Mouse (Mus musculus) C2C12 (cell line): ENCODE data around the gene Serpinb5. TPM values are rescaled to one million over a fixed set of nuclear protein-coding genes. Genes with fewer than 3 reads are reported as not detected.

Experiments
- H3K27me3 ChIP-seq: one replicate; pipeline ENCODE4 v1.6.1; 2011; ENCODE audit not compliant: control insufficient read depth, insufficient read depth, insufficient read length
- H3K36me3 ChIP-seq: one replicate; pipeline ENCODE4 v1.6.1; 2011; ENCODE audit not compliant: control insufficient read depth, insufficient read depth
- H3K4me3 ChIP-seq: one replicate; pipeline ENCODE4 v1.5.1; 2011; ENCODE audit warnings: mild to moderate bottlenecking, control low read depth; ENCODE audit not compliant: poor library complexity, insufficient read depth, severe bottlenecking
- H3K79me2 ChIP-seq: one replicate; pipeline ENCODE4 v1.6.1; 2011; ENCODE audit not compliant: control insufficient read depth, insufficient read depth
- H3K79me3 ChIP-seq: one replicate; pipeline ENCODE4 v1.6.1; 2011; ENCODE audit warnings: low read depth, control low read depth
- H3ac ChIP-seq: one replicate; pipeline ENCODE3; 2011; ENCODE audit warnings: low read depth; ENCODE audit not compliant: control insufficient read depth, insufficient read length
- CEBPB ChIP-seq: IDR thresholded peaks from one replicate; pipeline ENCODE4 v1.6.1; 2011; ENCODE audit warnings: low read depth, mild to moderate bottlenecking, control low read depth, moderate library complexity
- CTCF ChIP-seq: IDR thresholded peaks from one replicate; pipeline ENCODE4 v1.5.1; 2011; ENCODE audit not compliant: control insufficient read depth, insufficient read depth, insufficient read length
- FOSL1 ChIP-seq: IDR thresholded peaks from one replicate; pipeline ENCODE4 v1.8.0; 2011; ENCODE audit warnings: mild to moderate bottlenecking, low read length; ENCODE audit not compliant: poor library complexity, insufficient read depth, severe bottlenecking
- MAX ChIP-seq: IDR thresholded peaks from one replicate; pipeline ENCODE4 v1.6.1; 2011; ENCODE audit warnings: mild to moderate bottlenecking, control low read depth
- MYOD1 ChIP-seq: IDR thresholded peaks from one replicate; pipeline ENCODE4 v1.6.1; 2011; ENCODE audit warnings: low read depth; ENCODE audit not compliant: control insufficient read depth, insufficient read length
- MYOG ChIP-seq: IDR thresholded peaks from one replicate; pipeline ENCODE4 v1.6.1; 2011; ENCODE audit not compliant: control insufficient read depth, insufficient read length; ENCODE audit errors: extremely low read depth
- USF1 ChIP-seq: IDR thresholded peaks from one replicate; pipeline ENCODE4 v1.6.1; 2011; ENCODE audit warnings: low read depth, mild to moderate bottlenecking, control low read depth, moderate library complexity
- long read RNA-seq, 2 experiments: library from polyadenylated mRNA; unstranded; transcript quantifications; one replicate each; pipeline ENCODE4 v2.0.0; 2019 to 2020
- polyA plus RNA-seq: library from polyadenylated mRNA; unstranded; fragments of >200 nt; fragmentation: generic; extraction: Trizol; gene quantifications from one replicate; pipeline ENCODE4 v1.2.1, GENCODE M21; 2012; ENCODE audit warnings: missing spikeins

Serpinb5 gene
- polyA plus RNA-seq, result not detected
- long read RNA-seq, experiment 1, result 0 reads
- long read RNA-seq, experiment 2, result 0 reads

- Histone ChIP-seq H3K27me3 (no peaks in the 10 kb centered on the region), H3ac (no peak within 1 kb of the TSS), H3K36me3 (no peaks in the 10 kb centered on the region), H3K79me3 (no peaks in the 10 kb centered on the region), H3K79me2 (no peaks in the 10 kb centered on the region), H3K4me3 (no peak within 1 kb of the TSS)
- TF ChIP-seq CEBPB, result no peak
- TF ChIP-seq MAX, result no peak
- no peak for TF ChIP-seq USF1
- no peak for TF ChIP-seq MYOG
- no peak for TF ChIP-seq CTCF
- no peak for TF ChIP-seq FOSL1
- TF ChIP-seq MYOD1, result no peak
Measured at GRCm38 (mm10) chr1:106860847-106861246, at the start of gene Serpinb5. Gene Serpinb5 (plus strand): TSS chr1:106861173.

GRCm38 (mm10) chr1:106814864-106815263, 46.1 kb upstream of the Serpinb5 start:
- H3K27me3 ChIP-seq, result no peaks in the 10 kb centered on the region
- no peak overlapping the region for H3ac ChIP-seq
- H3K4me3 ChIP-seq, result no peak overlapping the region
- H3K79me2 ChIP-seq, result no peaks in the 10 kb centered on the region
- no peak for TF ChIP-seq MYOG
- H3K36me3 ChIP-seq, result no peaks in the 10 kb centered on the region
- no peaks in the 10 kb centered on the region for H3K79me3 ChIP-seq

- Histone ChIP-seq H3K79me2 (no peaks in the 10 kb centered on the region), H3K27me3 (no peaks in the 10 kb centered on the region), H3K36me3 (no peaks in the 10 kb centered on the region), H3ac (no peak overlapping the region), H3K4me3 (no peak overlapping the region), H3K79me3 (no peaks in the 10 kb centered on the region)
- no peak for TF ChIP-seq USF1
- no peak for TF ChIP-seq MAX
- no peak for TF ChIP-seq CTCF
- TF ChIP-seq FOSL1, result no peak
- no peak for TF ChIP-seq MYOD1
- no peak for TF ChIP-seq MYOG
- no peak for TF ChIP-seq CEBPB
Measured at GRCm38 (mm10) chr1:106815265-106815664, 45.7 kb upstream of the Serpinb5 start.

- H3K79me2 ChIP-seq, result no peaks in the 10 kb centered on the region
- TF ChIP-seq MYOG (no peak), CTCF (no peak), CEBPB (no peak), USF1 (no peak), MYOD1 (no peak), FOSL1 (no peak), MAX (no peak)
Measured at GRCm38 (mm10) chr1:106816766-106817165, 44.2 kb upstream of the Serpinb5 start.

GRCm38 (mm10) chr1:106818323-106818722, 42.6 kb upstream of the Serpinb5 start:
- Histone ChIP-seq H3K4me3 (no peak overlapping the region), H3ac (no peak overlapping the region), H3K27me3 (no peaks in the 10 kb centered on the region), H3K36me3 (no peaks in the 10 kb centered on the region), H3K79me3 (no peaks in the 10 kb centered on the region), H3K79me2 (no peaks in the 10 kb centered on the region)
- TF ChIP-seq FOSL1 (no peak), MAX (no peak), CTCF (no peak), CEBPB (no peak), MYOG (no peak), MYOD1 (no peak), USF1 (no peak)

More at GRCm38 (mm10) chr1:106816766-106817165, 44.2 kb upstream of the Serpinb5 start:
- Histone ChIP-seq H3K4me3 (no peak overlapping the region), H3K27me3 (no peaks in the 10 kb centered on the region), H3K79me3 (no peaks in the 10 kb centered on the region), H3K36me3 (no peaks in the 10 kb centered on the region), H3ac (no peak overlapping the region)

- Histone ChIP-seq H3K79me3 (no peaks in the 10 kb centered on the region), H3K36me3 (no peaks in the 10 kb centered on the region), H3K4me3 (no peak overlapping the region), H3K27me3 (no peaks in the 10 kb centered on the region), H3K79me2 (no peaks in the 10 kb centered on the region), H3ac (no peak overlapping the region)
- no peak for TF ChIP-seq MAX
- no peak for TF ChIP-seq MYOG
- no peak for TF ChIP-seq FOSL1
- TF ChIP-seq USF1, result no peak
- TF ChIP-seq CEBPB, result no peak
- TF ChIP-seq CTCF, result no peak
- no peak for TF ChIP-seq MYOD1
Measured at GRCm38 (mm10) chr1:106822297-106822696, 38.7 kb upstream of the Serpinb5 start.
